Mouse (Mus musculus) left cerebral cortex, adult 9 months (tissue): Measurements from ENCODE around the gene Mfap4.

Source experiments
- DNase-seq, 2 experiments: peaks; one replicate each; pipeline ENCODE4 v3.0.0; 2022; ENCODE audit warnings: low spot score in 2 of 2

Mfap4 gene

GRCm38 (mm10) chr11:61481239-61482090, 3.8 kb upstream of the Mfap4 start:
- DNase-seq = no peak

GRCm38 (mm10) chr11:61483226-61483845, 1.9 kb upstream of the Mfap4 start:
- no peak for DNase-seq

DNA sequence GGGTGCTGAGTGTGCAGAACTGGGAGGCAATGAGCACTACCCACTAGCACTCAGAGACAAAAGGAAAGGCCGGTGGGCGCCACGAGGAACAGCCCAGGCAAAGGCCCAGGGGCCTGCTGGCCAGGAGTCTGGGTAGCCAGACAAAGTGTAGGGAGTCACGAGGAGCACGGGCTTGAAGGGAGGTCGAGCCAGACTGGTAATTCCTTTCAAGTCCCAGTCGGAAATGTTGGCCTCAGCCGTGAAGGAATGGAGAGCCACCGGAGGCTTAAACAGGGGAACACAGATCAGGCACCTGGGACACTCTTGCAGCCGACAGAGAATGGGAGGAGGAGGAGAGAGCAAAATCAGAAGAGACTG, 997 bp upstream of the Mfap4 start:
- DNase-seq = no peak

- no peak for DNase-seq
Observed at GRCm38 (mm10) chr11:61485541-61486457, 568 bp downstream of the Mfap4 start.

DNA sequence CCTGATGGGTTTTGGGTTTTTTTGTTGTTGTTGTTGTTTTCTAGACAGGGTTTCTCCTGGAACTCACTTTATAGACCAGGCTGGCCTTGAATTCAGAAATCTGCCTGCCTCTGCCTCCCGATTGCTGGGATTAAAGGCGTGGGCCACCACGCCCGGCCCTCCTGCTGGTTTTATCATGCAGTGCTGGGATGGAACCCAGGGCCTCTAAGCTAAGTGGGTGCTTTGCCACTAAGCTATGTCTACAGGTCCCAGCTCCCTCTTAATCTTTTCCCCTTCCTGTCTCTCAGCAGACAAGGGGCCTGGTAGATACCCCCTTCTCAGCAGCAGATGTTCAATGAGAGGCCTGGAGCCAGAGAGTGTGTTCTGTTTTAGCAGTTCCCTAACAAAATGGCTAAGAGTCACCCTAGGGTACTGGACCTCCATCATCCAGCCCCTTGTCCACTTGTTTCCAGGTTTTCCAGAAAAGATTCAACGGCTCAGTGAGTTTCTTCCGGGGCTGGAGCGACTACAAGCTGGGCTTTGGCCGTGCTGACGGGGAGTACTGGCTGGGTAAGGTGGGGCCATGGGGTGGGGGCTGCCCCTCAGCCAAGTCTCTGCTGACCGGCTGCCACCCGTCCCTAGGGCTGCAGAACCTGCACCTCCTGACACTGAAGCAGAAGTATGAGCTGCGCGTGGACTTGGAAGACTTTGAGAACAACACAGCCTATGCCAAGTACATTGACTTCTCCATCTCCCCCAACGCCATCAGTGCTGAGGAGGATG, 1.4 kb downstream of the Mfap4 start:
- DNase-seq = no peak

GRCm38 (mm10) chr11:61487401-61487800, 2.2 kb downstream of the Mfap4 start:
- DNase-seq = peak in 1 of 2 experiments; percentile 46

GRCm38 (mm10) chr11:61487936-61488335, 2.7 kb downstream of the Mfap4 start:
- DNase-seq = no peak

GRCm38 (mm10) chr11:61489085-61489484, 3.9 kb downstream of the Mfap4 start:
- DNase-seq = no peak

DNA sequence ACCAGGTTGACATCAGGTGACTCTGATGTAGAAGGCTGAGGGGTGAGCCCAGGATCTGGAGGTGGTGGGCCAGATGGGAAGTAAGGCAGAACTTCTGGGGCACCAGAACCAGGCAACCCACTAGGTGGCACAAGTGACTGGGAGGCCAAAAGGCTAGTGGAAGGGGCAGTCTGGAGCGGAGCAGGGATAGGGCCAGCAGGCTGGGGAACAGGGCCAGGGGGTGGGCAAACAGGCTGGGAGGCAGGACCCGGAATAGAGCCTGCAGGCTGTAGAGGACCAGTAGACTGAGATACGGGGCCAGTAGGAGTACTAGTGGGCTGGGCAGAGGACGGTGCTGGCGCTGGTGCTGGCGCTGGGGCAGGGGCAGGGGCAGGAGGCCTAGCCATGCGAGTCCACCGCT, 4.6 kb downstream of the Mfap4 start:
- no peak for DNase-seq

DNA sequence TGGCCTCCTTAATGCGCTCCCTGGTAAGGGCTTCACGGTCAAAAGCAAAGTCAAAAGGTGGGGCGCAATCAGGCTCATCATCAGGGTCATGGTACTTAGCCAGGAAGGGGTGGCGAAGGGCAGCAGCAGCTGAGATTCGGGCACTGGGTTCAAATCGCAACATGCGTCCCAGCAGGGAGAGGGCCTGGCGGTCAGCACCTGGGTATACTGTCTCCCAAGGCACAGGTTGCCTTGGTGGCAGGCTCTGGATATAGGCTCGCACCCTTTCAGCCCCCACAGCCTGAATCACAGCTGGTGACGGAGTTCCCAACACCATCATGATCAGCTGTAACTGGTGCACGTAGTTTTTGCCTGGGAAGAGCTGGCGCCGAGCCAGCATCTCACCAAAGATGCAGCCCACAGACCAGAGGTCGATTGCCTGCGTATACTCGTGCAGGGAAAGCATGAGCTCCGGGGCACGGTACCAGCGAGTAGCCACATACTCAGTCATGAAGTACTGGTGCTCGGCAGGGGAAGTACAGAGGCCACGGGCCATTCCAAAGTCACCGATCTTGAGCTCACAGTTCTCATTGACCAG, 5.8 kb downstream of the Mfap4 start:
- no peak for DNase-seq

DNA sequence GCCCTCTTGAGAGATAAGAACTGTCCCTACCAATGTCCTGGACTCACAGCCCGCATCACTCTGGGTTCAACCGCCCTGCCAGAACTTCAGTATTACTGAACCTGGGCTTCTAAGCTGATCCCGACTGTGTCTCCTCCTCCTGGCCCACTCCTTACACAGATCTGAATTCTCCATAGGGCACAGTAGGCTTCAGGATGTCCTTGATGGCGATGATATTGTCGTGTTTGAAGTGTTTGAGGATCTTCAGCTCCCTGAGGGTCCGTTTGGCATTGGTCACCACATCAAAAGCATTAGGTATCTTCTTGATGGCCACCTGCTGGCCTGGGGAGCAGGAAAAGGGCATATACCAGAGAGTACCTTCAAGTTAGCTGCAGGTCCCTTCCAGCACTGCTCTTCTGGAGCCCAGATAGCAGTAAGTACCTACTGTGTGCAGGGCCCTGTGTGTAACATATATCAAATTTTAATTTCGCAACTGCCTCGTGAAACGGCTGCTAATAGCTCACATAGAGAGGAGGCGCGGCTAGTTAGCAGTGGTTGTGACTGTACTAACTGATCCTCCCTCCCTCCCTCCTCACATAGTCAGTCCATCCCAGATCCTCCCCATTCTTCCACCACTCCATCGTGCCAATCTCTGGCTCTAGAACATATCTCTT, 7.6 kb downstream of the Mfap4 start:
- DNase-seq = no peak

DNA sequence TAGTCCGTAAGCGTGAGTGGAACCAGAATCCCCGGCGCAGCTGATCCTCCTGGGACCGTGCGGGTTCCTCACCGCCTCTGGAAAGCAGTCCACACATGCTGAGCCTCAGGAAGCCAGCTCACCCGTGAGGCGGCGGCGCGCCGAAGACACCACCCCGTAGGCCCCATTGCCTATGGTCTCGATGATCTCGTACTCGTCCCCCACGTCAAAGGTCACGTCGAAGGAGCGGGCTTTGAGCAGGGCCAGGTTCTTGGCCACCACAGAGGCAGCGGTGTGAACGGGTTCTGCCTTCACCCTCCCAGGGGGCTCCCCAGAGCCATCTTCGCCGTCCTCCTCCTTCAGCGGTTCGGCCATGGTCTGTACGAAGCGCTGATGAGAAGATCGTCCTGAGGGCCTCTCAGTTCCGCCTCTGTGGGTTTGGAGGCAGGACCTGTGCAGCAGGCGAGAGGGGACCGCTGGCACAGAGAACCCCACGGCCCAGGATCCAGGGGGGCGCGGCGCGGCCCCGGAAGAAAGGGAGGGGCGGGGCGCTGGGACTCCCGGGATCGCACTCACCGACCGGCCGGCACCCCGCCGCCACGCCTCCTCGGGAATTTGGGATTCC, 8.4 kb downstream of the Mfap4 start:
- DNase-seq = peak in 1 of 2 experiments; percentile 39

DNA sequence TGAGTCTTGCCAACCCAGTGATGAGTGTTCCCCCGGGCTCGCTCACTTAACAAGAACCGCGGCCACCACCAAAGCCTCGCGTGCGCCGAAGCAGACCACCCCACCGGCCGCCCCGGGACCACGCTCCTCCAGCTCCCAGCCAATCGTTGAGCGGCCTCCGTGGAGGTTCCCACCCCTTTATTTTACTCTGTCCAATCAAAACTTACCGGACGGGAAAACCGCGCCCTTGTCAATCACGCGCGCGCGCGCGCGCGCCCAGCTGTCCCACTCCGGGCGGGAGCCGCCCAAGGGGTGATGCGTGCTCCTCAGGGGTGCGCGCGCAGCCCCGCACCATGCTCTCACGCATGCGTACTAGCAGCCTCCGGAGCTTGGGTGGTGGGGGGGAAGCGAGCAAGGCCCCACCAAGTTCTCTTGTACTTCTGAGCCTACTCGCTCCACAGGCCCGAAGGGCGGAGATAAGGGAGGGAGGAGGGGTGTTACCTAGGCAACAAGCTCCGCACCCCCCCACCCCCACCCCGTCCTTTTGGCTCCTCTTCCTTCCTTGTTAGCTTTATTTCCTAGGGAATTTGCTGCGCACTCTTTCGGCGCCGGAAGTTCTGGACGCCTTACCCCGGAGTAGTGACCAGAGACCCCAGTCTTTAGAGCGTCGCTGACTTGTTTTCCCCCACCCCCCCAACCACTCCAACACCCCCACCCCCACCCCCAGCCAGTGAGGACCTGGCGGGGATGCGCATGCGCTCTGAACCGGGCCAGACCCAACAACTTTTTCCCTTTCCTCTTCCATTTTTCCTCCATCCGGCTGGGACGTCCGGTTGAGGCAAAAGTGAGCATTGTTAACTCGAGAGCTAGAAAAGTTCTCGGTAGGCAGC, 9.1 kb downstream of the Mfap4 start, which contains the start of gene Mapk7:
Gene Mapk7, minus strand, starts transcription at position 278 of the 869 bp plus-strand sequence.
- peak; percentile 92 to 96 for DNase-seq

DNA sequence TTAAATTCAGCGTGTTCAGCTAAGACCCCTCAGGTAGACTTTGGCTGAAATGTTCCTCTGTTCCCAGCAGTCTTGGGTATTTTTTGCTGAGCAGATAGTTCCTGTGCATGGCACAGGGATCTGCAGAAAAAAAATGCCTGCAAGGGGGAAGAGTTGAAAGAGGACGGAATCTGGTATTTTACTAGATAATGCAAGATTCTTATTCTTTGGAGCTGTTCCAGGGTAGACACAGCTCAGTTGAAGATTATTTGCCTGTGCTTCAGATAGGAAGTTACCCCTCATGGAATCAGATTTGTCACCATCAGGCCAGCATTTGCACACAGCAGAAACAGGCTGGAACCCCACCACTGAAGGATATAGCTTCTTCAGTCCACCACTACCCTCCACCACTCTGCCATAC, 10.3 kb downstream of the Mfap4 start:
- no peak for DNase-seq

- no peak for DNase-seq
Observed at GRCm38 (mm10) chr11:61497490-61497889, 12.3 kb downstream of the Mfap4 start.

GRCm38 (mm10) chr11:61498736-61499504, 13.7 kb downstream of the Mfap4 start:
- DNase-seq = no peak

DNA sequence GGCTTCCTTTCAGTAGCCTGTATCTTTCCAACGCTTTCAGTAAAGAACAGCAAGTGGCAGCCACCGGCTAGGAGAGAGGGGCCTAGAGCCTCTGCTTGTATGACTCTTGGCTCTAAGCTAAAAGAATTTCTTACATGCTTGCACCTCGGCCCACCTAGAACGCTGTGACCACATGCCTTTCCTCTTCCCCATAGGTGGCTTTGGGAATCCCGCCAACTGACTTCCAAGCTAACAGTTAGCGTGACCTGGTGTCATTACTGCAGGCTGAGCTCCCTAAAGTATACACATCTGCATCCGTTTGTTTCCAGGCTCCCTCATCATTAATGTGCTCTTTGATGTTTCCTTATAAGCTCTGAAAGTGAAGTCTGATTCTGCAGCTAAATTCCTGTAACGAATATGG, 18.7 kb downstream of the Mfap4 start:
- no peak for DNase-seq

- DNase-seq = peak; percentile 95 to 99
Observed at GRCm38 (mm10) chr11:61504713-61505257, 19.6 kb downstream of the Mfap4 start, which contains the start of gene B9d1. Gene B9d1, plus strand, starts transcription at chr11:61505144.
